Mouse (Mus musculus) forebrain, embryonic 16.5 days (tissue): ENCODE results near the gene Plekhg5. TPM values are rescaled to one million over a fixed set of nuclear protein-coding genes. Genes with fewer than 3 reads are reported as not detected.

Experiments
- ATAC-seq: fragments of 200-750 bp; cut with Nextera tagmentation; 2 replicates; pipeline ENCODE4 v1.8.0; 2017; ENCODE audit warnings: mild to moderate bottlenecking, moderate library complexity
- H3K27ac ChIP-seq: fragments of 300-500 bp; sonication (generic); 2 replicates; pipeline ENCODE4 v1.5.1; 2014; ENCODE audit warnings: low read length, control low read depth
- H3K27me3 ChIP-seq: fragments of 300-500 bp; sonication (generic); replicated peaks from 2 replicates; pipeline ENCODE4 v1.6.1; 2014; ENCODE audit warnings: low read length; ENCODE audit not compliant: control insufficient read depth, insufficient read depth
- H3K36me3 ChIP-seq: fragments of 300-500 bp; sonication (generic); 2 replicates; pipeline ENCODE4 v1.6.1; 2014; ENCODE audit not compliant: control insufficient read depth, insufficient read depth
- H3K4me1 ChIP-seq: fragments of 300-500 bp; sonication (generic); replicated peaks from 2 replicates; pipeline ENCODE4 v1.6.1; 2014; ENCODE audit warnings: low read length; ENCODE audit not compliant: control insufficient read depth, insufficient read depth
- H3K4me2 ChIP-seq: fragments of 300-500 bp; sonication (generic); 2 replicates; pipeline ENCODE4 v1.6.1; 2014; ENCODE audit warnings: mild to moderate bottlenecking, low read length, control low read depth
- H3K4me3 ChIP-seq: fragments of 300-500 bp; sonication (generic); replicated peaks from 2 replicates; pipeline ENCODE4 v1.5.1; 2014; ENCODE audit warnings: mild to moderate bottlenecking, low read length, control low read depth
- H3K9ac ChIP-seq: fragments of 300-500 bp; sonication (generic); replicated peaks from 2 replicates; pipeline ENCODE4 v1.6.1; 2014; ENCODE audit warnings: low read depth, low read length, control low read depth
- H3K9me3 ChIP-seq: fragments of 300-500 bp; sonication (generic); 2 replicates; pipeline ENCODE4 v1.6.1; 2016; ENCODE audit warnings: low read length; ENCODE audit not compliant: control insufficient read depth
- WGBS: fragments of 180-500 bp; shearing (Covaris S2); extraction: QIAGEN DNeasy Blood & Tissue Kit; methylation state at CpG from one replicate; pipeline ENCODE4 v1.1.7; 2014; 5-methylcytosine and 5-hydroxymethylcytosine counted together
- polyA plus RNA-seq: library from polyadenylated mRNA; unstranded; fragments of >200 nt; fragmentation: Nextera tagmentation; extraction: Ambion mirVana; gene quantifications from 2 replicates; pipeline ENCODE4 v1.2.1, GENCODE M21; 2015

Plekhg5 gene
- polyA plus RNA-seq, 1 experiment from 2014 or later = 13.2 TPM

DNA sequence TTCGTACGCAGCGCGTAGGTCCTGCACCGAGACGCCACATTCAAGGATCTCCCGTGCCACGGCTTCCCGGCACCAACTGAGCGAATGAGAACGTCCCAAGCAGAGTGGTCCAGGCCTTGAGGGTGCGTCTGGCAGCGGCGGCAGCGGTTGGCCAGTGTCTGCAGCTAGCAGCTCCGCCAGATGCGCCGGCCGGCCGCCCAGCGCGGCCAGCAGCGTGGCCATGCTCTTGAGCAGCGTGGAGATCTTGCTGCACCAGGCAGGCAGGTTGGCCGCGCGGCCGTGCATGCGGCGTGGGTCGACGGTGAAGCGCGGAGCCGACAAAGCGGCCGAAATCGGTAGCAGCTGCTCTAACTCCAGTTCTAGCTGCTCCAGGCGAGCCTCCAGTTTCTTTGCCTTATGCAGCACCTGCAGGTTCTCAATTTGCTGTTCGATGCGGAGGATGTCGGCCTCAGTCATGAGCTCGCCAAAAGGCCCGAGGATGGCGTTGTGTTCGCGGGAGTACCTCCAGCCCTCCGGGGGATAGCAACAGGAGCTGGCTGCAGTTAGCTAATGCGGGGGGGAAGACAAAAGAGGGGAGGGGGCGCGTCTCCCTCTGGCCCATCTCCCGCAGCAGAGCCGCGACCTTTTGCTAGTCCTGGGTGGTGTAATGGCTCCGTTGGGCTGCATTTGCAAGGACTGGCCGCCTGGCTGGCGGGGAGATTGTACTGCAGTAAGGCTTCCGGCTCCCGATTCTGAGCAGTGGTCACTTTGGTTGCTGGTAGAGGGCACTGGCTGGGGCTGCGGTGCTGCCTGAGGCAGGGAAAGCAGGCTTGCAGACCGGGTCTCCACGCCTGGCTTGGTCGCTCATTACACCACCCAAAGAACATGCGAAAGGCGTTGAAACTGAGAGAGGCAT, 54.0 kb downstream of the Plekhg5 start:
- Histone ChIP-seq H3K36me3 (no peaks in the 10 kb centered on the region), H3K9ac (0 out of 2 replicates have a peak overlapping the region, but pooled peaks have one; percentile 29), H3K27ac (no peak overlapping the region), H3K4me2 (peak overlapping the region; percentile 41), H3K9me3 (no peaks in the 10 kb centered on the region), H3K27me3 (peaks cover 95% of the 10 kb centered on the region), H3K4me3 (peak overlapping the region; percentile 27), H3K4me1 (peaks cover 24% of the 10 kb centered on the region)
- WGBS = 2% methylated on average over 65 of the region's 65 CpGs
- ATAC-seq = no peak

DNA sequence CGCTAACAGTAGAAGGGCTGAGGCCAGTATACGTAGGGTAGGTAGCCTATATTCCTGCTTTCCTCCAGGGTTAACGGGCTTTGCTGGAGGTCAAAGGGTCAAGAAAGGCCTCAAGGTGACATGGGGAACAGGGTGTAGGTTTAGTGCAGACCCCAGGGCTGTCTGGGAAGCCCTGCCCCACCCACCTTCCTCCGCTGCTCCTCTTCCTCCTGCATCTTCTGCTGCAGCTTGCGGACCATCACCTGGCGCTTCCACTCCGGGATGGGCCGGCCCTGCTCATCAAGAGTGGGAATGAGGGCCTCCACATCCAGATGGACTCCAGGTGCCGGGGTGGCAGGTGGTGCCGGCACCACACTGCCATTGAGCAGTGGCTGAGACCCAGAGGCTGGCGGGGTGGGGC, 55.6 kb downstream of the Plekhg5 start:
- H3K9me3 ChIP-seq = no peaks in the 10 kb centered on the region

DNA sequence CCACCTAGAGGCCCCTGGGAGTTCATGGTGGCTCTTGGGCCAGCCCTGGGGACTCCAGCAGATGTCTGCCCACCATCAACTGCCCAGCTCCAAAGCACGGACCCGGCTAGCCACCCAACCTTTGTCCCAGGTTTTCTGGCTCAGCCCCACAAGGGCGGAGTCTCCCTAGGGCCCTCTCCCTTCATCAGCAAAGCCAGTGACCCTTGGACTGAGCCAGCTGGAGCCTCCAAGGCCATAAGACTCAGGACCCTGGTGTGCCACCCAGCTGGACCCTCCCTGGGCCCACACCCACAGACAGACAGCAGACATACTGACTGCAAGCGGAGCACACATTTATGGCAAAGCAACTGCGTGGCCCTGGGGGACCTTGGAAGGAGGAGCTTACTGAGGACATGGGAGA, 56.5 kb downstream of the Plekhg5 start:
- no peak overlapping the region for H3K4me3 ChIP-seq
- no peak overlapping the region for H3K4me2 ChIP-seq
- H3K4me1 ChIP-seq = peaks cover 35% of the 10 kb centered on the region
- no peak overlapping the region for H3K9ac ChIP-seq
- ATAC-seq = no peak
- H3K9me3 ChIP-seq = no peaks in the 10 kb centered on the region
- 35% methylated on average over 5 of the region's 5 CpGs for WGBS
- no peak overlapping the region for H3K27ac ChIP-seq
- no peaks in the 10 kb centered on the region for H3K36me3 ChIP-seq
- peaks cover 90% of the 10 kb centered on the region for H3K27me3 ChIP-seq

More for the DNA sequence above, 55.6 kb downstream of the Plekhg5 start:
- WGBS = 79% methylated on average over 9 of the region's 11 CpGs
- H3K9ac ChIP-seq = no peak overlapping the region
- H3K36me3 ChIP-seq = no peaks in the 10 kb centered on the region
- H3K4me3 ChIP-seq = no peak overlapping the region
- H3K27ac ChIP-seq = no peak overlapping the region
- no peak for ATAC-seq
- no peak overlapping the region for H3K4me2 ChIP-seq
- H3K4me1 ChIP-seq = peaks cover 35% of the 10 kb centered on the region
- H3K27me3 ChIP-seq = peaks cover 94% of the 10 kb centered on the region

DNA sequence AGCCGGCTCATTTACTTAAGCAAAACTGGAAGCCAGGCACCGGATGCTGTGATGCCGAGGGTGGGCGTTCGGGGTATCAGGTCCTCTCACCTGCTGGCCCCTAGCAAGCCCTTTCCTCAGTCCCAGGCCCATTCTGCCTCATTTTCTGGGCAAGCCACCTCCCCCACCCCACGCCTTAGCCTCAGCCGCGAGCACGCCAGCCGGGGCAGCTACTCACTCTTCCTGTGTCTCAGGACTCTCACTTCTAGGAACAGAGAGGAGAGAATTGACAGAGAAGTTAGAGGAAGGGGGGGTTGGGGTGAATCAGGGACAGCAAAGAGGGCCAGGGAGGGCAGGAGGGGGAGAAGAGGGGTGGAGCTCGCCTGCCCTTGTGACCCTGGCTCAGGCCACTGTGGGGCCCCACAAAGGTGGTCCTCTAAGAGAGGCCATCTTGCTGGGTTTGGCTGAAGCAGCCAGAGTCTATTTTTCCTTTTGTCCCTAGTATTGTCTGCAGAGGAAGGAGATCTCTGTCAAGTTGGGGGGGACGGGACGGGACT, 57.2 kb downstream of the Plekhg5 start:
- H3K9me3 ChIP-seq = no peaks in the 10 kb centered on the region
- H3K9ac ChIP-seq = no peak overlapping the region
- H3K27me3 ChIP-seq = peaks cover 88% of the 10 kb centered on the region
- no peaks in the 10 kb centered on the region for H3K36me3 ChIP-seq
- peaks cover 35% of the 10 kb centered on the region for H3K4me1 ChIP-seq
- H3K4me2 ChIP-seq = no peak overlapping the region
- no peak overlapping the region for H3K27ac ChIP-seq
- no peak overlapping the region for H3K4me3 ChIP-seq
- no peak for ATAC-seq
- WGBS = 27% methylated on average over 13 of the region's 13 CpGs

DNA sequence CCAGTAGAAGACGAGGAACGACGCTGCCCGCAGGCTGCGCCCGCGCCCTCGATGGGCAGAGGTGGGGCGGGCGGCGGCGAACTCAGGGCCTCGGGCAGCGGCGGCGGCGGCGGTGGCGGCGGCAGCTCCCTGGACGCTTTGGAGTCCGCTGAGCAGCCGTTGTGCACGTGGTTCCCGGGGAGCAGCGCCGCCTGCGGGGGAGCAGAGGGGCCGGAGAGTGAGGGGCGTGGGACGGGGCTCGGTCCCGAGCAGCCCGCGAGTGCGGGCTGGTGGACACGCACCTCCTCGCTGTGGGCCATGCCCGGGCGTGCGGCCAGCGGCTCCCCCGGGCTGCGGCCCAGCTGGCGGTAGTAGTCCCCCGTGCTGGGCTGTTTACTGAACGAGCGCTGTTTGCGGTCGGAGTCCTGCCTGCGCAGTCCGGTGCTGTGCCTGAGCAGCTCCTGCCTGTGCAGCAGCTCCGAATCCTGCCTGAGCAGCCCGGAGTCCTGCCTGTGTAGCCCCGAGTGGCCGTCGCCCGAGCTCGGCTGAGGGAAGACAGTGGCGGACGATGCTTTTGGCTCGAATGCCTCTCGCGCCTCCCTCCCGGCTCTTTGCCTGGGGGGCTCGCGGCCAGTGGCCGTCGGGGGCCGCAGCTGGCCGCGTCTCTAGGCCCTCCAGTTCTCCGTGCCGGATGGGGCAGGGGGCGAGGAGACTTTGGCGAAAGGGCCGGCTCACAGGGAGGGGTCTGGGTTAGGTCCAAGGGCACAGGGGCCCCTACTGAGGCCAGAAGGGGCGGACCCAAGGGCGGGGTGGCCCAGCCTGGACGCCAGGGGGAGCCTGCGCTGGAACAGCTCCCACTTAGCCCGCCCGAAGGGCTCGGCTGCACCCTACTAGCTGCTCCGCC, 58.7 kb downstream of the Plekhg5 start:
- under 1% methylated on average over 62 of the region's 85 CpGs for WGBS
- ATAC-seq = peak; percentile 81
- peak overlapping the region; percentile 36 for H3K4me3 ChIP-seq
- no peaks in the 10 kb centered on the region for H3K9me3 ChIP-seq
- no peak overlapping the region for H3K27ac ChIP-seq
- H3K27me3 ChIP-seq = peaks cover 78% of the 10 kb centered on the region
- no peaks in the 10 kb centered on the region for H3K36me3 ChIP-seq
- peak overlapping the region; percentile 55 for H3K4me2 ChIP-seq
- H3K9ac ChIP-seq = peak overlapping the region; percentile 37
- H3K4me1 ChIP-seq = peaks cover 27% of the 10 kb centered on the region

DNA sequence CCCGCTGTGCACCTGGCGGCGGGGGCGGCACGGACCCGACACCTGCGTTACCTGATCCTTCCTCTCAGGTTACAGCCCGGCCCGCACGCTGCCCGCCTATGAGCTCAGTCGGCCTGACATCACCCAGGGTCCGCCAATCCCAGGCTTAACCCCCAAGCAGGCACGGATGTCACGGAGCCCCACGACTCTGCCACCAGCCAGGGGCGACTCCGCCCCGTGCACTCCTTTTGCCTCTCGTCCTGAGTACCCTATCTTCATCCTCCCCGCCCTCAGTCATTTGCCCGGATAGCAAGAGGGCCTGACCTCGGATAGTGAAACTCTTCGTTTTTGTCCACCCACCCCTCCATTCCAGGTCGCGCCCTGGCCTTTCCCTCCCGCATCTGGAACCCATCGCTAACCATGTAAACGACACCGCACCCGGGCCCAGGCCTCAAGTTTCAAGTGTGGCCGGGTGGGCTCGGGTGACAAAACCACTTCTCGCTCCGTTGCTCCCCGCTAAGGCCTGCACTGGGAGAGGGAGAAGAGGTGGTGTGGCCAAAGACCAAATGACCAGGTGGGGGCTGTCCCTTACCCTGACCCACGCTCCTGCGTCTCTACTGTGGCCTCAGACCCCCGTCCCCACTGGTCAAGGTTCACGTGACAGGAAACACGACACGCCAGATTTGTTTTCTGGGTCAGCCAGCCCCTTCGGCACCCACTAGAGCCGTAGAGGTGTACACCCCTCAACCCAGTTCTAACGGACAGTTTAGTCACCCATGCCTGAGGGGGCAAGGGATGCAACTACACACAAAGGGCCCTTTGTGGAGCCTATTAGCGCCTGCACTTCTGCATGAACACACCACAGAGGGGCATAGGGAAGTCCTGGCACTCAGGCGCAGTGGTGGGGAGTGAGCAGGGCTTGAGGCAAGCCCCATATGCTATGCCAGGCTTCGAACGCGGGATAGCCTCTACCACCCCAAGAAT, 59.8 kb downstream of the Plekhg5 start:
- Histone ChIP-seq H3K27ac (no peak overlapping the region), H3K36me3 (no peaks in the 10 kb centered on the region), H3K27me3 (peaks cover 68% of the 10 kb centered on the region), H3K4me3 (peak overlapping the region; percentile 36), H3K9ac (no peak overlapping the region), H3K9me3 (no peaks in the 10 kb centered on the region), H3K4me2 (peak overlapping the region; percentile 55; the same call in 1 of the 2 replicates), H3K4me1 (peaks cover 20% of the 10 kb centered on the region)
- 4% methylated on average over 50 of the region's 50 CpGs for WGBS
- no peak for ATAC-seq

DNA sequence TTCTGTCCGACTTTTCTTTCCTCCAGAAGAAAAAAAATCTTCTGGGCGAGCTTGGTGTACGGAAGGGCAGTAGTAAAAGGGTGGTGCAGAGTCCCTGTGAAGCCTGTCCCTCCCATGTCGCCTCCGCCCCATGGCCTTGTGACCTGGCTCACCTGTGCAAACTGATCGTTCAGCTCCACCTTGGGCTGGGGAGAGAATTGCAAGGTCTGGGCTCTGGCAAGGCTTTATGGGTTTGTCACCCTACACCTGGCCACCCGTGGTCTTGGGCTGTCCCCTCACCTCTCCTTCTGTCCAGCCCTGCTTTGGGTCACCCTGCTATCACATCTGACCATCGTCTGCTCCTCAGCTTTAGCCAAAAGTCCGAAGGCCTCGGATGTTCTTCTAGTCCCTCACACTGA, 60.5 kb downstream of the Plekhg5 start:
- no peak overlapping the region for H3K4me3 ChIP-seq
- H3K9ac ChIP-seq = no peak overlapping the region
- no peak overlapping the region for H3K4me2 ChIP-seq
- H3K27me3 ChIP-seq = peaks cover 63% of the 10 kb centered on the region
- H3K36me3 ChIP-seq = no peaks in the 10 kb centered on the region
- ATAC-seq = no peak
- WGBS = 28% methylated on average over 10 of the region's 10 CpGs
- no peak overlapping the region for H3K27ac ChIP-seq
- H3K9me3 ChIP-seq = no peaks in the 10 kb centered on the region
- peaks cover 20% of the 10 kb centered on the region for H3K4me1 ChIP-seq

DNA sequence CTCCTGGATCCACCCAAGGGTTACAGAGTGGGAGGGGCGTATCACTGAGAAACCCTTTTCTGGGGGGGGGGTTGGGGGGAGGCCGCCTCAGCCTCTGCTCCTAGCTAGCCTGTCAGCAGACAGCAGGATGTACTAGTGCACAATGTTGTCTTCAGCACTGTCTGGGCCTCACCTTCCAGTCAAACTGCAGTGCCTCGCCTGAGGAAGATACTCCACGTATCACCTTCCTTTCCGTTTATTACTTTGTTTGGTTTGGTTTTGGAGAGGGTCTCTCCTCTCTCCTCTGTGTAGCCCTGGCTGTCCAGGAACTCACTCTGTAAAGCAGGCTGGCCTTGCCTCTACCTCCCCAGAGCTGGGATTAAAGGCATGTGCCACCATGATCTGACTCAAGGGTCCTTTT, 60.9 kb downstream of the Plekhg5 start:
- H3K4me1 ChIP-seq = peaks cover 20% of the 10 kb centered on the region
- no peaks in the 10 kb centered on the region for H3K9me3 ChIP-seq
- H3K9ac ChIP-seq = no peak overlapping the region
- no peak for ATAC-seq
- no peak overlapping the region for H3K4me3 ChIP-seq
- H3K4me2 ChIP-seq = no peak overlapping the region
- 41% methylated on average over 5 of the region's 5 CpGs for WGBS
- H3K27me3 ChIP-seq = peaks cover 61% of the 10 kb centered on the region
- no peaks in the 10 kb centered on the region for H3K36me3 ChIP-seq
- no peak overlapping the region for H3K27ac ChIP-seq
